7 mouse cellular contexts compared by ENCODE assay signal in genomic region chr15:100646161-100646560, GRCm38 (mm10).
"Had no signal": no experiment of that assay in that cellular context is flagged by ENCODE, and none has a peak within 500 bp of the region (broad histone marks: within the 10 kb centered on the region; RNA-seq: fewer than 3 reads in every experiment).

No protein-coding gene starts in this region.

- DNase-seq: kidney, postnatal 10 days; lung, adult 2 months; lung, postnatal 36 days; midbrain, embryonic 14.5 days; thymus, adult 2 months; thymus, postnatal 25 days had no signal

- ATAC-seq: lung, postnatal 0 days had no signal
